Mouse (Mus musculus): ENCODE measurements around the gene Tekt2.

The Tekt2 gene

GRCm38 (mm10) chr4:126309211-126309921, 16.1 kb downstream of the Tekt2 start:
- DNase-seq (ENCODE audit: low read depth in 2 of 2, low spot score in 2 of 2) = peak in 1 of 2 experiments; percentile 12

- DNase-seq (ENCODE audit: low read depth in 2 of 2, low spot score in 2 of 2) = no peak
Observed at GRCm38 (mm10) chr4:126306827-126307226, 18.7 kb downstream of the Tekt2 start.

GRCm38 (mm10) chr4:126306058-126306457, 19.4 kb downstream of the Tekt2 start:
- no peak for DNase-seq (ENCODE audit: low read depth in 2 of 2, low spot score in 2 of 2)

- no peak for DNase-seq (ENCODE audit: low read depth in 2 of 2, low spot score in 2 of 2)
Observed at GRCm38 (mm10) chr4:126305428-126305827, 20.1 kb downstream of the Tekt2 start.

GRCm38 (mm10) chr4:126303877-126304276, 21.6 kb downstream of the Tekt2 start:
- no peak for DNase-seq (ENCODE audit: low read depth in 2 of 2, low spot score in 2 of 2)

- DNase-seq (ENCODE audit: low read depth in 2 of 2, low spot score in 2 of 2) = no peak
Observed at GRCm38 (mm10) chr4:126301584-126302309, 23.7 kb downstream of the Tekt2 start.

- no peak for DNase-seq (ENCODE audit: low read depth in 2 of 2, low spot score in 2 of 2)
Observed at GRCm38 (mm10) chr4:126300916-126301583, 24.4 kb downstream of the Tekt2 start.

GRCm38 (mm10) chr4:126296617-126297101, 28.8 kb downstream of the Tekt2 start:
- no peak for DNase-seq (ENCODE audit: low read depth in 2 of 2, low spot score in 2 of 2)

- no peak for DNase-seq (ENCODE audit: low read depth in 2 of 2, low spot score in 2 of 2)
Observed at GRCm38 (mm10) chr4:126295937-126296336, 29.6 kb downstream of the Tekt2 start.

GRCm38 (mm10) chr4:126295152-126295551, 30.3 kb downstream of the Tekt2 start:
- DNase-seq (ENCODE audit: low read depth in 2 of 2, low spot score in 2 of 2) = no peak

- no peak for DNase-seq (ENCODE audit: low read depth in 2 of 2, low spot score in 2 of 2)
Observed at GRCm38 (mm10) chr4:126291196-126291595, 34.3 kb downstream of the Tekt2 start.

- DNase-seq (ENCODE audit: low read depth in 2 of 2, low spot score in 2 of 2) = no peak
Observed at GRCm38 (mm10) chr4:126290314-126290713, 35.2 kb downstream of the Tekt2 start.

GRCm38 (mm10) chr4:126288085-126288666, 37.3 kb downstream of the Tekt2 start:
- no peak for DNase-seq (ENCODE audit: low read depth in 2 of 2, low spot score in 2 of 2)

- no peak for DNase-seq (ENCODE audit: low read depth in 2 of 2, low spot score in 2 of 2)
Observed at GRCm38 (mm10) chr4:126287302-126287995, 38.0 kb downstream of the Tekt2 start.

GRCm38 (mm10) chr4:126286492-126286891, 39.0 kb downstream of the Tekt2 start, which contains the start of gene Col8a2:
TSS of gene Col8a2 (plus strand) at chr4:126286793.
- no peak for DNase-seq (ENCODE audit: low read depth in 2 of 2, low spot score in 2 of 2)

GRCm38 (mm10) chr4:126283582-126283981, 41.9 kb downstream of the Tekt2 start:
- DNase-seq (ENCODE audit: low read depth in 2 of 2, low spot score in 2 of 2) = no peak

- DNase-seq (ENCODE audit: low read depth in 2 of 2, low spot score in 2 of 2) = no peak
Observed at GRCm38 (mm10) chr4:126281706-126282105, 43.8 kb downstream of the Tekt2 start.

- no peak for DNase-seq (ENCODE audit: low read depth in 2 of 2, low spot score in 2 of 2)
Observed at GRCm38 (mm10) chr4:126278961-126279360, 46.5 kb downstream of the Tekt2 start.

- no peak for DNase-seq (ENCODE audit: low read depth in 2 of 2, low spot score in 2 of 2)
Observed at GRCm38 (mm10) chr4:126278565-126278915, 46.9 kb downstream of the Tekt2 start.

- DNase-seq (ENCODE audit: low read depth in 2 of 2, low spot score in 2 of 2) = no peak
Observed at GRCm38 (mm10) chr4:126277906-126278564, 47.5 kb downstream of the Tekt2 start.

All from CD8-positive naive resting alpha-beta T cell, adult 2 months (primary cell).